Mouse (Mus musculus): ENCODE results near the gene Tm9sf2. TPM values are rescaled to one million over a fixed set of nuclear protein-coding genes. Genes with fewer than 3 reads are reported as not detected.
"Not testable (repeated sequence)": the region's sequence is repeated elsewhere in the genome, so short reads cannot be mapped to it uniquely, and the experiment has no call there.

Gene Tm9sf2
- 100 to 1,000 TPM; 149 to 177 TPM for total RNA-seq (2021)
- long read RNA-seq, experiment 1, transcript Tm9sf2-201 (17 exons, 3,107 nt) = major isoform, 354 of 396 reads
- long read RNA-seq, experiment 1, partial matches to known transcripts = 26 of 396 reads
- long read RNA-seq, experiment 1, other reads (novel, unspliced or antisense) = 16 of 396 reads
- long read RNA-seq, experiment 2, transcript Tm9sf2-201 (17 exons, 3,107 nt) = major isoform, 45 of 52 reads
- long read RNA-seq, experiment 2, partial matches to known transcripts = 5 of 52 reads
- long read RNA-seq, experiment 2, other reads (novel, unspliced or antisense) = 2 of 52 reads

DNA sequence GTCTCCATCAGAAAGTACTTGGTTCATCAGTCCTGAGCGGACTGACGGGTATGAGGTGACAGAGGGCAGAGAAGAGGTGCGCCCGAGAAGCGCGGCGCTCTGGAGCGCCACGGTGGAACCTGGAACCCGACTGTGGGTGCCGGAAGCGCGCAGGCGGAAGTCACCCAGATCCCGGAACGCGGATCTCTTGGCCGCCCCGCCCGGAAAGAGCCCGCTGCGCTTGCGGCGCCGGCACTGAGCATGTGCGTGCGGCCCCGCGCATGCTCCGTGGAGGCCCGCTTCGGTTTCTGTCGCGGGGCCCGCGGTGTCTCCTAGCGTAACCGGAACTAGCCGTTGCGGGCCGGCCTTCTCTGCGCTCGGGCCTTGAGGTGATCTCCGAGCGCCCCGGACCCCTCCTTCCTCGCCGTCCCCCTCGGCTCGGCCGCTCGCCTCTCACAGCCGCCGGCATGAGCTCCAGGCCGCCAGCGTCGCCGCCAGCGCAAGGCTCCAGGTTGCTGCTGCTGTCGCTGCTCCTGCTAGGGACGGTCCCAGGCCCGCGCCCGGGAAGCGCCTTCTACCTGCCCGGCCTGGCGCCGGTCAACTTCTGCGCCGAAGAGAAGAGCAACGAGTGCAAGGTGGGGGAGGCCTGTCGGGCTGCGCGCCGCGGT is at the start of gene Tm9sf2:
Gene Tm9sf2 (plus strand): TSS at position 217 of the 647 bp plus-strand sequence.
- peak; percentile 96 to 97 for DNase-seq

DNA sequence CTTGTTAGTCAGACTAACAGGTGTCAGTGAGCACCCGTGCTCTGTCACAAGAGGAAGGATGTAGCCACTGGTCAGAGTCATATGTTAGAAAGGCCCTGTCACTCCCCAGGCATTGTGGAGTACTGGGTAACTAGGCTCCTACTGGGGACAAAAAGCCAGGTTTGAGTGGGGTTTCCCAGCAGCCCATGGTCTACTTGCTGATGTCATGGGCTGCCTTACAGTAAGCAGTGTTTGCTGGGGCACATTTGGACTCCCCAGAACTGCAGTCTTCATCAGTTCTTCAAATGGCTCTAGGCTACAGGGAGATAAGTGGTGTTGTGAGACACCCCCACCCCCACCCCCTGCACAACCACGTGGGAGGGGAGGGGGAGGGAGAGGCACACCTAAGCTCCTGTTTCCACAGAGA is 48.9 kb upstream of the Tm9sf2 start:
- DNase-seq = no peak

DNA sequence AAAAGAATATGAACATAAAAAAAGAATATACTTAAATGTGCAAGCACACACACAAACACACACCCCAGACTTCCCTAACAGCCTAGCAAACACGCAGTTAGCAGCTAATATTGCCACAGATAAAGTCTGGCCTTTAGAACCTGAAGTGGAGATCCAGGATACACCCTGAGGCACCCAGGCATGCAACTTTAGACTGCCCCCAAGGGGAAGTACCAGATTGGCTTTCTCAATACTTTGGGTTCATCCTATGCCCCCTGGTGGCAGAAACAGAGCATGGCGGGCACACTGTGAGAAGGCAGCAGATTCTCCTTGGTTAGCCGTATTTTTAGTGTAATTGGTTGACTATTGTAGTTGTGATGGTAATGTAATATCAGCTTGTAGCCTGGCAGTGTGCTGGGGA is 46.2 kb upstream of the Tm9sf2 start:
- DNase-seq = peak; percentile 81 to 88

DNA sequence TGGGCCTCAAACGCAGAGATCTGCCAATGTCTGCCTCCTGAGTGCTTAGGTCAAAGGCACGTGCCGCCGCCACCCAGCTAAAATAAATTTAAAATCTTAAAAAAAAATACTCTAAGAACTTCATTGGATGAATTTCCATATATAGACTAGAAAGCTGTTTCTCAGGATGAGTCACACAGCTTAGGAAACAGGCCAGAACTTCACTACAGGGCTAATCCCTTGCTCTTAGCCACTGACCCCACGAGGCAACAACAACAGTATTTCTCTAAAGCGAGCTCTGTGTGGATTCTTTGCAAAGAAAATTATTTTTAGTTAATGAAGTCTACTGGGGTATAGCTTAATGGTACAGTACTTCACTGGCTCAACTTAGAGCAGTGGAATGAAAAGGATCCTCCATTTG is 45.5 kb upstream of the Tm9sf2 start:
- no peak for DNase-seq

DNA sequence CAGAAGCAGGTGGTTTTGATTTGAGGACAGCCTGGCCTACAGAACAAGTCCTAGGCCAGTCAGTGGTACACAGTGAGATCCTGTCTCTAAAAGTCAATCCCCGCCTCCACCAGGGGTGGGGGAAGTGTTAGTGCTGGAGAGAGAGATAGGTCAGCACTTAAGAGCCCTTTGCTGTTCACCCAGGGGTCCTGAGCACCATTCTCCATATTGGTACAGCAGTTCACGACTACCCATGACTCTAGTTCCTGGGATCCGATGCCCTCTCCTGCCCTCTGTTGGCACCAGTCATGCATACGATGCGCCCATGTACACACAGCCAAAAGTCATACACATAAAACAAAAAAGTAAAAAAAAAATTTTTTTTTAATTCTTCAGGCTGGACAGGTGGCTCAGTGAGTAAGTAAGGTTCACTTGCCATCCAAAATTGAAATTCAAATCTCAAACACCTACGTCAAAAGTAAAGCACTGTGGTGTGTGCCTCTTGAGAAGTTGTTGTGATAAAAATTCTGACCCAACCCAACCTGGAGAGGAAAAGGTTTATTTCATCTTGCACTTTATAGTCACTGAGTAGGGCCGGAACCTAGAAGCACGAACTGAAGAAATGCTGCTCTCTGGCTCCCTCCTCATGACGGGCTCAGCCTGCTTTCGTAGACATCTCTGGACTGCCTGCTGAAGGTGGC is 44.3 kb upstream of the Tm9sf2 start:
- no peak for DNase-seq

DNA sequence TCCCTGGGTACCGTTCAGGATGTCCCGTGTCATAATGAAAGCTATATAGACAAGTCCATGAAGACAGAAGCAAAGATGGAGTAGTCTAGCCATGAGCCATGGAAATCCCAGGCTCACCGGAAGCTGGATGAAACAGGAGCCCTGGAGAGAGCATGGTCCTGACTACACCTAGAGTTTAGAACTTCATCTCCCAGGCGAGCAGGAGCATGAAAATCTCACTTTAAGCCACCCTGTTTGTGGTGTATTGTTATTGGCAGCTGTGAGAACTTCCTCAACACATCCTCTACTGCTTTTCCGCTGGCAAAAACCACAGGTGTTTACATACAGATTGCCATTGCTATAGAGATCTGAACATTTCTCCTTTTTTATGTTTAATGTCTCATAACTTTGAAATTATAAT is 43.2 kb upstream of the Tm9sf2 start:
- no peak for DNase-seq

DNA sequence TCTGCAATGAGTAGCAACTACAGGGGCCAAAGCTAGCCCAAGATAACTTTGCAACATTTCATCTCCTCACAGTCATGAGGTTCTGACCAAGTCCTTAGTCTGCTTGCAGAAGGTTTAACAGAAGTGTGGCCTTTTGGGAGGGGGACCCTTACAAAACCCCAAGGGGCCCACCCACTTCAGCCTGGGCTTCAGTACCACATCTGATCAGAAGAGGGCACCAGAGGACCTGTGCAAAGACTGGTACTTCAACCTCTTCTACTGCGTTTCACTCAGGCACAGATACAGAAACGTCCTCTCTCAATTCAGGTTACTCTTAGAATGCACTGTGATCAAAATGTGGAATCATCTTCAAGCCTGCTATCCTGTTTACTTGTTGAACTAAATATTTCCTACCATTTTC is 42.3 kb upstream of the Tm9sf2 start:
- DNase-seq = peak; percentile 53 to 72

DNA sequence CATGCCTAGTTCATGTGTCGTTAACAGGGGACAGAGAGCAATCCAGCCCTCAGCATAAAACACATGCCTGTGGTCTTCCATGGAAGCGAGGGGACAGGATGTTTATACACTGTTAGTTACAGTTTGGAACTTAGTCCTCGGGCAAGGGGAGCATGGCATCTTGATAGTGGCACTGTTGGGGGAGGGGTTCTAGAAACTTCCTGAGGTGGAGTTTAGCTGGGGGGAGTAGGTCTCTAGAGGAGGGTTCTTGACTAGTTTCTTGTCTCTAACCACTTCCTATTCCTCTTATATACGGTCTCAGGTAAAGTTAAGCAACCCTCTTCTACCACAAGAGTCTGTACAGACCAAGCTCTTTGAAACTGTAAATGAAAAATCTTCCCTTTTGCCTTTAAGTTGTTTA is 40.6 kb upstream of the Tm9sf2 start:
- DNase-seq = no peak

DNA sequence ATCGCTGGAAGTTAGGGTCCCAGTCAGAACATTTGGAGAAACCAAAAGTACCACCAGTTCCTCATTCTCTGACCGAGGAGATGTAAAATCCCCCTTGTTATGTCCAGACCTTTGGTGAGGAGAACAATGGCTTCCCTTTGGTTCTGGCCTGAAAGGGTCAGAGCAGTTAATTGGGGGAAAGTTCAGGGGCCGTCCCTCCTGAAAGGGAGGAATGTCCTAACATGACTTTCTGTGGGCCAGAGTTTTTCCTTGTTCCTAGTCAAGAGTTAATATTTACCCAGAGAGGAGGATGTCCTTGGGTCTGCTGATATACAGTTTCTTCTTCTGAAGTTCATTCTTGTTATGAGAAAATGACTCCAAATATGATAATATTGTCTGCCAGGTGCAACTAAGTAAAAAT is 38.8 kb upstream of the Tm9sf2 start:
- not testable (repeated sequence) for DNase-seq

DNA sequence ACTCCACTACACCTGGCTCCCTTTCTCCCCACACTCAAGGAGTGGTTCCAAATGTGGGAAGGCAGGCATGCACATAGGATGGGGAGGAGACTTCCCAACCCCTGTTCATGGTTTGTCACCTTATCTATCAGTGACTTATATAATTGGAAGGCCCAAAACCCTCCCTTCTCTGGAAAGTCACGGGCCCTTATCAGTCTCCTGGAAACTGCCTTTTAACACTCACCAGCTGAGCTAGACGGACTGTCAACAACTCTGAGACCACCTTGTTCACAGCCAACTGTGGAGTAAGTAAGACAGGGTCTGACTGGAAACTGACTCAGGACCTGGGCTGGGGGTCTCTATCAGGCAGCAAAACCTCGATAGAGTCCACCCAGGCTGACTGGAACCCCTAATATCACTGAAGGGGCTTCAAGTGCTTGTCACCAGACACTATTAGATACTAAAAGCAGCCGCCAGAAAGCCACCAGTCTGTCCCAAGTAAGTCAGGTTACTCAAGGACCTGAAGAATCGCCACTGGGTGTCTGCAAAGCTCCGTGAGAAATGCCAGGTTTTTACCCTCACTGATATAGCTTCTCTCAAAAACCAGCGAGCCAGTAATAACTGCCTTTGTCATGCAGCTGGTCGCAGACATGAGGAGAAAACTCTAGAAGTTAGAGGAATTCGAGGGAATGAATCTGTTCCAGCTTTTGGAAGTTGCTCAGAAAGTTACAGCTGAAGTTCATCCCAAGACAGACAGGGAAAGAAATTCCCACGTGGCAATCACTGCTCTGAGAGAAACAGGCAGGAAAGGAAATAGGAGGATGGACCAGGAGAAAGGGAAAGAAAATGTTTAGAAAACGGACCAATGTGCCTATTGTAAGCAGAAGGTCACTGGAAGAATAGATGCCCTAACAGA is 37.8 kb upstream of the Tm9sf2 start:
- DNase-seq = no peak

DNA sequence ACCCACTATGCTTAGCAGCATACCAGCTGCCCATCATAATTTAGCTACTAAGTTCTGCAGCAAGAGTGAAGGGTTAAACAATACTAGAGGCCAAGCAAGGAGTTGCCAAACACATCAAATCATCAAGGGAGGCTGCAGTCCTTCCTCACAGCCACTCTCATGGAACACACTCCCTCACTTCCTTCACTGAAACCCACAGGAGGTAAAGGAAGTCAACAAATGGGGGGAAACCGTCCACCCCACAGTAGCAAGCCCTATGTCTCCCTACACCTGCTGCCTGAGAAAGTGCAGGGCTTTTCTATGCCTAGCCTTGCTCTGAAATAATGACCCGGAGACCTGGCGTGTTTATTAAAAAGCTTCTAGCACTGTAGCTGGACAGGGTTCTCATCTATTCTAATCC is 36.9 kb upstream of the Tm9sf2 start:
- DNase-seq = no peak

DNA sequence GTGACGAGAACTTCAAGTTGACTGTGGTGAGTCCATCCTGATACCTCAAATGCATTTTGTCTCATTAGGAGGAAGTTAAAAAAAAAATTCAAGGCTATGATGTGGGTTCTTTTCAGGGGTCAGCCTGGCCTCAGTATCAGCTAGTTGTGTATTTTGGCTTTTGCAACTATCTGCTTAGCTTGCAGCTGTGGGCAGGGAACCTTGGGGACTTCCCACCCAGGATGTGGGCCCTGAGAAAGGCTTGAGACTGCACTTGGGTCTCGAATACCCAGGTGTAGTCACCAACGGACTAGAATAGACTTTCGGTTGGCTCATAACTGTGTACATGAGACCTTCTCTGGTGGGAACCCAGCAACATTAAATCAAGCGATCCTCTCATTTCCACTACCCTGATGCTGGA is 33.4 kb upstream of the Tm9sf2 start:
- DNase-seq = no peak

DNA sequence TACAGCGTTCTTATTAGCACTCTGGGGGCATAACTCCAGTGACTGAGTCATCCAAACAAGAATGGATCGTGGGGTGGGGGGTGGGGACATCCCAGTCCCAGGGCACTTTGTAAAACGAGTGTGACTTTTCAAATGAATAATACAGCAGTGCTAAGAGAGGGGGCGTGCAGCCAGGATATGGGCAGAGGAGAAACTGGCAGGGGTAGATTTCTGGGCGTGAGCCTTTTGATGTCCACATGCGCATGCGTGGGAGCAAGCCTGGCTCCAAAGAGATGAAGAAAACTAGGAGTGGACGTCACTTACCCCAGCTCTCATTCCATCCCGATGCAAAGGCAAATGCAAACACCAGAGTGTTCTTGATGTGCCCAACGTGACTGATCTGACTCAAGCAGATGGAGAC is 32.5 kb upstream of the Tm9sf2 start:
- DNase-seq = peak in 1 of 2 experiments; percentile 15

DNA sequence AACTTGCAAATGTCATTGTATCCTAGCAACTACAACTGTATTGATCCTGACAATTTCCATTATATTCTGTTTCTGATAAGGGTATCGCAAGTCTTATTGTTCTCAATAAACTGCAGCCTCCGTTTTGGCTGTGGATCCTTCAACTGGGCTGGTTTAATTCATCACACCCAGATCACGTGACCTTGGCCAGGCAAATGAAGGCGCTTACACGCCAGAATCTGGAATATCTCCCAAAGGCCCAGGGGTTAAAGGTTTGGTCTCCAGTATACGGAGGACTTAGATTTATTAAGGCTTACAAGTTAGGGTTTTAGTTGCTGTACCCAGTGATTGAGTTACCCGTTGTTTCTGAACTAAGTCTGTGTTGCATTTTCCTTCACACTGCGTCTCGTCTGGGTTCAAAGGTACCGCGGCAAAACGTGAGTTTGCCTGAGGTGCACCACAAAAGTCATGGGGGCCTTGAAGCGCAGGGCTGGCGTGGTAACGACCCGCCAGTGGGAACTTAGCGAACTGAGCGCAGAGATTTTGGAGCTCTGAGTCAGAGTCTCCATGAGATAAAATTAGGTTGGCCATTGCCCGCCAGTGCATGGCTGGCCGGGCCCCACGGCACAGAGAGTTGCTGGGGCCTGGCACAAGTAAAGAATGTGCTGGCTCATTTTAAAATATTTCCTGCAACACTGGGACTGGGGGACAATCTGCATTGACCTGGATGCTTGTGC is 31.2 kb upstream of the Tm9sf2 start:
- peak in 1 of 2 experiments; percentile 34 for DNase-seq

DNA sequence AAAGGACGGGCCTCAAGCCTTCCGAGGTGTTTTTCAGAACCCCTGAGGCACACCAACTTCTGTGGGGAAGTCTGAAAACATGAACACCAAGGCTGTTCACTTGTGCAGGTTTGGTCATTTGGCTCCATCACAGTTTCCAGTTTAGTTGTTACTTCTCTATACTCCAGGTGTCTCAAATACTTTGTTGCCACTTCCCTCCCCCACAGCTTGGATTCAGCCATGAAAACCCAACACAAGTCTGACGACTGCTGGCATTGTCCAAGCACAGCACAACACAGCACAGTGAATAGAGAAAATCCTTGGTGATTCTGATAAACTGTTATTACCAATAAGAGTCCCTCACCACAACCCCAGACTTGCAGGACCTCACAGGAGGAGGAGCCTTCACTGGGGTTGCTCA is 29.8 kb upstream of the Tm9sf2 start:
- no peak for DNase-seq

DNA sequence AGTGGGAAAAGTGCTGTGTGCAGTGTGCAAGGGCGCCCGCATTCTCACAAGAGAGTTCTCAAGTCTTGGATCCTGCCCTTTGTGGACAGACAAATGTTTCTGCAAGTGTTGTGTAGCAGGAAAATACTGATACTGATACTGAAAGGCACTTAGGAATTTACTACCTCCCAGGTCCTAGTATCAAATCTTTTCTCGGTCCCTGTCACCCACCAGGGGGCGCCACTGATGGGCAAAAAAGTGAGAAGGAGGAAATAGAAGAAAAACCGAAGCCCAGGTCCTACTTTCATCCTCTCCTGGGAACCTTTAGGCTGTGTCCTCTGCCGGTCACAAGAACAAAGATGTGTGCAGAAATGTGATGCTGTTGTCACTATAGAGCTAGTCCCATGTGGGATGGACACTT is 27.4 kb upstream of the Tm9sf2 start:
- peak; percentile 73 to 81 for DNase-seq

DNA sequence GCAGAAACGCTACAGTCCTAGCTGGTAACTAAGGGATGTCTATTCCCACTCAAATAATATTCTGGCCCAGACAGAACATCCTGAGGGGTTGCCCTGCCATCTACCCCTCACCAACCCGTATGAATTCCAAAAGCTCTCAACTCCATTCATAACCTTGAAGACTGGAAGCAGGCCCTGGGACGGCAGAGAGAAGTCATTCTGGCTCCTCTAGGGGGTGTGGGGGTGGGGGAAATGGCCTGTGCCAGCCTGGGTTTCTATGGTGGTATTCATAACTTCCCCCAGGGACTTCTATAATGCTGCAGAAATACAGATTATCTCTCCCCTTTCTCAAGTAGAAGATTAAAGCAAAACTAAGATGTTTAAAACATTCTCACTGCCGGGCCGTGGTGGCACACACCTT is 26.9 kb upstream of the Tm9sf2 start:
- DNase-seq = no peak

DNA sequence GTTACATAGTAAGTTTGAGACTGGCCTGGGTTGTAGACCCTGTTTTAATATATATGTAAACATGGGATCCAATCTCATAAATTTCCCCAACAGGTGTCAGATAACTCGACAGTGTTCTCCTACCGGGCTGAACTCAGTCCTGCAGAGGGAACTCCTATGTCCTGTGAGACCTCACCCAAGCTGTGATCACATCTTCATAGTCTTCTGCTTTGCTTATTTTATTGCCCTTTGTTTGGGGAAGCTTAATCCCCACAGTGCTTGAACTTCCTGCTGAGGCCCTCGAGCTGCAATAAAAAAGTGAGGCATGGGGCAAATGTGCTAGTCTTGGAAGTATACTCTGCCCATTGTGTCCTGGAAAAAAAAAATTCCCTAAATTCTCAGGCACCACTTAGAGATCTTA is 25.5 kb upstream of the Tm9sf2 start:
- no peak for DNase-seq

DNA sequence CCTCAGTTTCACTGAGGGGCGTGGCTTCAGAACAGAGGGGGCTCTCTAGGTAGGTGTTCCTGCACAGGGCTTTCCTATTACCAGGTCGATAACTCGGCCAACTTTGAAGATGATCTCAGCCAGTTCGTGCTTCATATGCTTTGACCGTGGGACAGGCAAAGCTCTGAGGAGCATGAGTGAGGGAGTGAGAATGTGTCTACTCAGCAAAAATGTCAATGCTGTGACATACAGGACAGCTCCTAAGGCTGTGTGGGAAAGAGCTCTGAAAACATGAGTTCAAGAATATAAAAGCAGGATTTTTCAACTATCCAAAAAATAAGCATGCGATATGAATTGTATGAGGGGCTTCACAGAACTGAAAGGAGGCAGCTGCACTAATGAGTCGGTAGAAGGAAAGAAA is 23.3 kb upstream of the Tm9sf2 start:
- no peak for DNase-seq

DNA sequence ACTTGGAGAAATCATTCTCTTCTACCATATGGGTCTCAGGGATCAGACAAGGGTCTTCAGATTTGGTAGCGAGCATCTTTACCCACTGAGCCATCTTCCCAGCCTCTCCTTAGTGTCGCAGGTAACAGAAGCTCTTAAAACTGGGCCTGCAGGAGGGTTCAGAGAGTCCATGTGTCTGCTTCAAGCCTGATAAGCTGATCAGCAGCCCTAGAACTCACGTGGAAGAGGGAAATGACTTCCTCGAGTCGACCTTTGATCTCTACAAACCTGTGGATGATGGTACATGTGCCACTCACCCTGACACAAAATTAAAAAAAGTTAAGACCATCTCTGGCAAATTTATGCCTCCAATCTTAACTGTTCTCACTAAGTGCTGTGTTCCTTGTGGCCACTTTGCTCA is 18.9 kb upstream of the Tm9sf2 start:
- no peak for DNase-seq

DNA sequence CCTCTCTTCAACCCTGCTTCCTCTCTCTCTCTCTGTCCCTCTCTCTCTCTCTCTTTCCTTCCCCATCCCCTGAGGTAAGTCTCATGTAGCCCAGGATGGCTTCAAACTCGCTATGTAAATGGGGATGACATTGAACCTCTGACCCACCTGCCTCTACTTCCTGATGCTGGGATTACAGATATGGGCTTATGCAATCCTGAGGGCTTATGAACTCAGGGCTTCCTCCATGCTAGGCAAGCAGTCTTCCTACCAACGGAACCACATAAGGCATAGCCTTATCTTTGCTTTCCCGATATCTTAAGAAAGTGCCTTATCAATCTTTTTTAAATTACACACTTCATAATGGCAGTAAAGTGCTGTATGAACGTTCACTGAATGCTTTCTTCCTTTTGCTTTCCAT is 14.5 kb upstream of the Tm9sf2 start:
- no peak for DNase-seq

DNA sequence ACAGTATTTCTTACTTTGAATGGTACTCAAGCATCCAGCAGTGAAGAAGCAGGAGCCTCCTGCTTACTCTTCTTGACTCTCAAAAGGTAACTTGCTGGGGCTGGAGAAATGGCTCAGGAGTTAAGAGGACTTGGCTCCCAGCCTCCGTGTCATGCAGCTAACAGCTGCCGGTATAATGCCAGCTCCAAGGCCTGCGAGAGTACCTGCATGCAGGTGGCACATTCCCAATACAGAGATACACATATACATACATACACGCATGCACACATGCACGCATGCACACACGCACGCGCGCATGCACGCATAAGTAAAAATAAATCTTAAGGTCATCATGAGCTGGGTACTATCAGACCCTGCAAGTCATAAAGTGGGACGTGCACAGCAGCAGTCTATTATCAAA is 10.5 kb upstream of the Tm9sf2 start:
- no peak for DNase-seq
